Mouse (Mus musculus) embryonic facial prominence, embryonic 12.5 days (tissue): ENCODE measurements around the gene Espn. TPM values are rescaled to one million over a fixed set of nuclear protein-coding genes. Genes with fewer than 3 reads are reported as not detected.

Experiments
- ATAC-seq: fragments of 200-750 bp; cut with Nextera tagmentation; 2 replicates; pipeline ENCODE4 v1.8.0; 2017; ENCODE audit not compliant: insufficient number of reproducible peaks, insufficient read depth, low FRiP score, low TSS enrichment
- H3K27ac ChIP-seq: fragments of 300-500 bp; sonication (generic); 2 replicates; pipeline ENCODE4 v1.5.1; 2016; ENCODE audit warnings: mild to moderate bottlenecking
- H3K27me3 ChIP-seq: fragments of 300-500 bp; sonication (generic); 2 replicates; pipeline ENCODE4 v1.6.1; 2016; ENCODE audit warnings: mild to moderate bottlenecking, moderate library complexity
- H3K36me3 ChIP-seq: fragments of 300-500 bp; sonication (generic); 2 replicates; pipeline ENCODE4 v1.6.1; 2016; ENCODE audit warnings: mild to moderate bottlenecking
- H3K4me1 ChIP-seq: fragments of 300-500 bp; sonication (generic); 2 replicates; pipeline ENCODE4 v1.6.1; 2016
- H3K4me2 ChIP-seq: fragments of 300-500 bp; sonication (generic); replicated peaks from 2 replicates; pipeline ENCODE4 v1.6.1; 2016; ENCODE audit warnings: mild to moderate bottlenecking, moderate library complexity
- H3K4me3 ChIP-seq: fragments of 300-500 bp; sonication (generic); 2 replicates; pipeline ENCODE4 v1.5.1; 2016; ENCODE audit warnings: mild to moderate bottlenecking
- H3K9ac ChIP-seq: fragments of 300-500 bp; sonication (generic); 2 replicates; pipeline ENCODE4 v1.6.1; 2016; ENCODE audit warnings: mild to moderate bottlenecking, moderate library complexity
- H3K9me3 ChIP-seq: fragments of 300-500 bp; sonication (generic); 2 replicates; pipeline ENCODE4 v1.6.1; 2016; ENCODE audit warnings: mild to moderate bottlenecking, moderate library complexity
- WGBS: fragments of 180-500 bp; shearing (Covaris S2); methylation state at CpG from one replicate; pipeline ENCODE4 v1.1.7; 2016; 5-methylcytosine and 5-hydroxymethylcytosine counted together
- polyA plus RNA-seq: library from polyadenylated mRNA; unstranded; fragments of >200 nt; fragmentation: Nextera tagmentation; extraction: Ambion mirVana; gene quantifications from 2 replicates; pipeline ENCODE4 v1.2.1, GENCODE M21; 2016

The Espn gene
- polyA plus RNA-seq, 1 experiment from 2014 or later: 6.6 TPM

GRCm38 (mm10) chr4:152140441-152140840 lies 11.7 kb downstream of the Espn start:
- no peaks in the 10 kb centered on the region for H3K36me3 ChIP-seq
- H3K27ac ChIP-seq: no peak overlapping the region
- ATAC-seq: no peak
- no peak overlapping the region for H3K4me2 ChIP-seq
- H3K9me3 ChIP-seq: no peaks in the 10 kb centered on the region
- 31% methylated on average over 6 of the region's 6 CpGs for WGBS
- peaks cover 4% of the 10 kb centered on the region; the same call in 1 of the 2 replicates for H3K4me1 ChIP-seq
- peaks cover 22% of the 10 kb centered on the region for H3K27me3 ChIP-seq
- H3K4me3 ChIP-seq: no peak overlapping the region
- H3K9ac ChIP-seq: no peak overlapping the region

- Histone ChIP-seq H3K4me3 (peak overlapping the region; percentile 44), H3K4me2 (peak overlapping the region; percentile 70), H3K9me3 (no peaks in the 10 kb centered on the region), H3K27me3 (peaks cover 31% of the 10 kb centered on the region), H3K4me1 (peaks cover 4% of the 10 kb centered on the region; the same call in 1 of the 2 replicates), H3K27ac (no peak overlapping the region), H3K36me3 (no peaks in the 10 kb centered on the region), H3K9ac (no peak overlapping the region; the same call in 1 of the 2 replicates)
- ATAC-seq: peak; percentile 80
- 3% methylated on average over 51 of the region's 51 CpGs for whole genome bisulfite sequencing
Measured at GRCm38 (mm10) chr4:152138497-152139260, 13.5 kb downstream of the Espn start.

GRCm38 (mm10) chr4:152136876-152137250 lies 15.3 kb downstream of the Espn start:
- 92% methylated on average over 2 of the region's 2 CpGs for WGBS
- Histone ChIP-seq H3K4me2 (no peak overlapping the region), H3K27me3 (peaks cover 47% of the 10 kb centered on the region), H3K9me3 (no peaks in the 10 kb centered on the region), H3K4me1 (peaks cover 11% of the 10 kb centered on the region), H3K36me3 (no peaks in the 10 kb centered on the region), H3K4me3 (no peak overlapping the region), H3K9ac (no peak overlapping the region), H3K27ac (no peak overlapping the region)
- no peak for ATAC-seq

- H3K9me3 ChIP-seq: no peaks in the 10 kb centered on the region
- no peak overlapping the region for H3K9ac ChIP-seq
- H3K36me3 ChIP-seq: no peaks in the 10 kb centered on the region
- H3K4me1 ChIP-seq: peaks cover 17% of the 10 kb centered on the region
- no peak overlapping the region for H3K4me2 ChIP-seq
- ATAC-seq: no peak
- peaks cover 48% of the 10 kb centered on the region for H3K27me3 ChIP-seq
- 28% methylated on average over 6 of the region's 6 CpGs for WGBS
- no peak overlapping the region for H3K27ac ChIP-seq
- no peak overlapping the region for H3K4me3 ChIP-seq
Measured at GRCm38 (mm10) chr4:152136112-152136875, 15.9 kb downstream of the Espn start.

- 76% methylated on average over 12 of the region's 12 CpGs for WGBS
- Histone ChIP-seq H3K4me3 (no peak overlapping the region), H3K27me3 (peaks cover 52% of the 10 kb centered on the region), H3K36me3 (no peaks in the 10 kb centered on the region), H3K4me1 (peaks cover 25% of the 10 kb centered on the region), H3K4me2 (no peak overlapping the region), H3K27ac (no peak overlapping the region), H3K9me3 (no peaks in the 10 kb centered on the region), H3K9ac (no peak overlapping the region)
- ATAC-seq: no peak
Measured at GRCm38 (mm10) chr4:152135363-152135762, 16.8 kb downstream of the Espn start.

- Histone ChIP-seq H3K4me3 (no peak overlapping the region), H3K36me3 (no peaks in the 10 kb centered on the region), H3K4me1 (peaks cover 27% of the 10 kb centered on the region), H3K9me3 (no peaks in the 10 kb centered on the region), H3K27me3 (peaks cover 61% of the 10 kb centered on the region), H3K9ac (no peak overlapping the region), H3K27ac (no peak overlapping the region), H3K4me2 (no peak overlapping the region)
- no peak for ATAC-seq
Measured at GRCm38 (mm10) chr4:152134507-152134906, 17.7 kb downstream of the Espn start.

GRCm38 (mm10) chr4:152133213-152133612 lies 19.0 kb downstream of the Espn start:
- H3K9ac ChIP-seq: no peak overlapping the region
- no peaks in the 10 kb centered on the region for H3K36me3 ChIP-seq
- H3K4me1 ChIP-seq: peaks cover 24% of the 10 kb centered on the region
- H3K9me3 ChIP-seq: no peaks in the 10 kb centered on the region
- 50% methylated on average over 5 of the region's 5 CpGs for WGBS
- H3K4me2 ChIP-seq: no peak overlapping the region
- no peak overlapping the region for H3K4me3 ChIP-seq
- no peak overlapping the region for H3K27ac ChIP-seq
- H3K27me3 ChIP-seq: peaks cover 68% of the 10 kb centered on the region
- no peak for ATAC-seq

- no peak overlapping the region for H3K4me3 ChIP-seq
Measured at GRCm38 (mm10) chr4:152132772-152133169, 19.4 kb downstream of the Espn start.

GRCm38 (mm10) chr4:152131809-152132771 lies 20.1 kb downstream of the Espn start:
- no peak for ATAC-seq
- H3K9ac ChIP-seq: no peak overlapping the region
- H3K36me3 ChIP-seq: no peaks in the 10 kb centered on the region
- H3K4me1 ChIP-seq: peaks cover 24% of the 10 kb centered on the region
- H3K4me3 ChIP-seq: peak overlapping the region; percentile 38
- H3K27me3 ChIP-seq: peaks cover 79% of the 10 kb centered on the region
- peak overlapping the region; percentile 64 for H3K4me2 ChIP-seq
- no peaks in the 10 kb centered on the region for H3K9me3 ChIP-seq
- WGBS: 2% methylated on average over 50 of the region's 50 CpGs
- 0 out of 2 replicates have a peak overlapping the region, but pooled peaks have one; percentile 36 for H3K27ac ChIP-seq

More at GRCm38 (mm10) chr4:152132772-152133169, 19.4 kb downstream of the Espn start:
- H3K4me1 ChIP-seq: peaks cover 24% of the 10 kb centered on the region
- peaks cover 72% of the 10 kb centered on the region for H3K27me3 ChIP-seq
- ATAC-seq: no peak
- no peaks in the 10 kb centered on the region for H3K9me3 ChIP-seq
- no peaks in the 10 kb centered on the region for H3K36me3 ChIP-seq
- no peak overlapping the region for H3K9ac ChIP-seq
- WGBS: 18% methylated on average over 10 of the region's 10 CpGs
- H3K4me2 ChIP-seq: no peak overlapping the region
- H3K27ac ChIP-seq: no peak overlapping the region

- Histone ChIP-seq H3K27me3 (peaks cover 90% of the 10 kb centered on the region), H3K27ac (no peak overlapping the region), H3K36me3 (no peaks in the 10 kb centered on the region), H3K4me3 (peak overlapping the region; percentile 38), H3K4me1 (peaks cover 30% of the 10 kb centered on the region), H3K9me3 (no peaks in the 10 kb centered on the region), H3K9ac (peak overlapping the region; percentile 46), H3K4me2 (peak overlapping the region; percentile 64)
- peak; percentile 19; the same call in 1 of the 2 replicates for ATAC-seq
- WGBS: under 1% methylated on average over 77 of the region's 85 CpGs
Measured at GRCm38 (mm10) chr4:152130771-152131653, 21.2 kb downstream of the Espn start.
